Mouse (Mus musculus): ENCODE data around the gene Vax2.

- TF ChIP-seq POLR2A (IDR thresholded peaks at IDR 0.05; ENCODE audit: insufficient read depth, low read depth, low read length) (no peak), CTCF (IDR thresholded peaks at IDR 0.05) (no peak)
Observed at GRCm38 (mm10) chr6:83702146-83702999, 8.7 kb upstream of the Vax2 start.

All from heart, adult 2 months (tissue).